Mouse (Mus musculus): ENCODE measurements around the gene Srsf9.

DNA sequence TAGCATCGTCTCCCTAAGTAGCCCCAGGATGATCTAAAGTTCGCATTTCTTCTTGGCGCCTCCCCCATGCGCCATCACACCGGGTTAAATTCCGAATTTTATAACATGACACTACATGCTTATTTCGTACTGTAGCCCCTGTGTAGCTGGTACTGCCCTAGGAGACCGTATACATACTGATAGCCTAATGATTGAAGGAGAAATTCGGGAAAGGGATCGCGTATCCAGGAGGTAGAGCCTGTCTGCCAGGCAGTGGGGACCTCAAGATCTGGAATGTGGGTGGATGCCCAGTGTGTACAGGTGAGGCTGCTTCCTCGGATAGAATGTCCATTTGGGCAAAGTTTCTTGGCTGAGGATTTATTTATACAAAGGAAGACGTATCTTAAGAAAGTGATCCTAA lies 25.4 kb upstream of the Srsf9 start:
- TF ChIP-seq CTCF (IDR thresholded peaks at IDR 0.05; ENCODE audit: borderline replicate concordance, insufficient read depth, low read length) (no peak), POLR2A (IDR thresholded peaks at IDR 0.05; ENCODE audit: low read depth, low read length) (no peak)

Measured in embryonic fibroblast, embryonic 13.5 days (primary cell).